Mouse (Mus musculus) retina, postnatal 1 day (tissue): Measurements from ENCODE around the gene Ube2u.
A peak's percentile ranks its signal among the peaks of the same experiment; 100 is the strongest.
"Not testable (repeated sequence)": the region's sequence is repeated elsewhere in the genome, so short reads cannot be mapped to it uniquely, and the experiment has no call there.

Experiments
- DNase-seq: peaks from one replicate; pipeline ENCODE4 v3.0.0-alpha.2; 2012

Gene Ube2u

GRCm38 (mm10) chr4:100478592-100479321, at the start of gene Ube2u:
TSS of gene Ube2u (plus strand) at chr4:100478849.
- peak; percentile 85 for DNase-seq

- DNase-seq: no peak
These were observed 49.2 kb upstream of the Ube2u start for GRCm38 (mm10) chr4:100429371-100429900.

- no peak for DNase-seq
These were observed 43.1 kb upstream of the Ube2u start for GRCm38 (mm10) chr4:100435281-100436168.

GRCm38 (mm10) chr4:100436169-100436547, 42.5 kb upstream of the Ube2u start:
- DNase-seq: no peak

GRCm38 (mm10) chr4:100446897-100447296, 31.8 kb upstream of the Ube2u start:
- no peak for DNase-seq

GRCm38 (mm10) chr4:100462493-100463120, 16.0 kb upstream of the Ube2u start:
- no peak for DNase-seq

- no peak for DNase-seq
These were observed 9.8 kb downstream of the Ube2u start for GRCm38 (mm10) chr4:100488447-100488846.

GRCm38 (mm10) chr4:100495176-100495575, 16.5 kb downstream of the Ube2u start:
- no peak for DNase-seq

- DNase-seq: no peak
These were observed 17.9 kb downstream of the Ube2u start for GRCm38 (mm10) chr4:100496521-100496920.

- peak; percentile 37 for DNase-seq
These were observed 19.5 kb downstream of the Ube2u start for GRCm38 (mm10) chr4:100498192-100498591.

- DNase-seq: not testable (repeated sequence)
These were observed 20.5 kb downstream of the Ube2u start for GRCm38 (mm10) chr4:100499037-100499601.

GRCm38 (mm10) chr4:100503337-100503736, 24.7 kb downstream of the Ube2u start:
- DNase-seq: no peak

GRCm38 (mm10) chr4:100517646-100518045, 39.0 kb downstream of the Ube2u start:
- DNase-seq: no peak

GRCm38 (mm10) chr4:100522534-100522933, 43.9 kb downstream of the Ube2u start:
- DNase-seq: peak; percentile 43

GRCm38 (mm10) chr4:100524741-100525140, 46.1 kb downstream of the Ube2u start:
- DNase-seq: no peak

GRCm38 (mm10) chr4:100526296-100526695, 47.6 kb downstream of the Ube2u start:
- DNase-seq: peak; percentile 65

GRCm38 (mm10) chr4:100527086-100527485, 48.4 kb downstream of the Ube2u start:
- DNase-seq: no peak

GRCm38 (mm10) chr4:100527554-100528001, 48.9 kb downstream of the Ube2u start:
- peak; percentile 72 for DNase-seq

- DNase-seq: peak; percentile 44
These were observed 55.0 kb downstream of the Ube2u start for GRCm38 (mm10) chr4:100533607-100534006.

- DNase-seq: no peak
These were observed 56.3 kb downstream of the Ube2u start for GRCm38 (mm10) chr4:100534946-100535345.

GRCm38 (mm10) chr4:100537898-100538297, 59.2 kb downstream of the Ube2u start:
- DNase-seq: peak; percentile 78

GRCm38 (mm10) chr4:100539483-100539882, 60.8 kb downstream of the Ube2u start:
- DNase-seq: no peak

- no peak for DNase-seq
These were observed 69.3 kb downstream of the Ube2u start for GRCm38 (mm10) chr4:100547905-100548304.
